Mouse (Mus musculus) cortical plate, adult 2 months (tissue): ENCODE data around the gene Dcaf10.

Source experiments
- CTCF ChIP-seq: fragments of 200-500 bp; IDR thresholded peaks from 2 replicates; pipeline ENCODE4 v1.5.1; 2011; ENCODE audit warnings: mild to moderate bottlenecking, control low read depth, low read length; ENCODE audit not compliant: insufficient read depth; ENCODE audit errors: extremely low read depth
- POLR2A ChIP-seq: fragments of 200-500 bp; IDR thresholded peaks from 2 replicates; pipeline ENCODE4 v1.6.1; 2011; ENCODE audit warnings: mild to moderate bottlenecking, low read length, control low read depth; ENCODE audit not compliant: insufficient read depth; ENCODE audit errors: extremely low read depth

- TF ChIP-seq POLR2A (no peak), CTCF (no peak)
Observed at GRCm38 (mm10) chr4:45393658-45394057, 51.8 kb downstream of the Dcaf10 start.
